Mouse (Mus musculus) stomach, postnatal 0 days (tissue): ENCODE data around the gene Fetub.

ENCODE experiments used
- CTCF ChIP-seq: IDR thresholded peaks from 2 replicates; pipeline ENCODE4 v1.5.1; 2016; ENCODE audit warnings: antibody characterized with exemption, low read depth, mild to moderate bottlenecking, moderate library complexity
- EP300 ChIP-seq: optimal IDR thresholded peaks from 2 replicates; pipeline ENCODE3; 2016; ENCODE audit warnings: antibody characterized with exemption

- TF ChIP-seq CTCF: no peak
- TF ChIP-seq EP300: no peak
These were observed 37.2 kb upstream of the Fetub start for GRCm38 (mm10) chr16:22880900-22881299.
